Mouse (Mus musculus) heart, postnatal 0 days (tissue): ENCODE data around the gene Myo3b.

ENCODE experiments used
- CTCF ChIP-seq: IDR thresholded peaks from 2 replicates; pipeline ENCODE4 v1.5.1; 2016; ENCODE audit warnings: antibody characterized with exemption, control low read depth, low read depth
- EP300 ChIP-seq: IDR thresholded peaks from 2 replicates; pipeline ENCODE4 v1.6.1; 2016; ENCODE audit warnings: antibody characterized with exemption, low read depth

- TF ChIP-seq EP300: no peak
- no peak for TF ChIP-seq CTCF
These were observed 113.0 kb downstream of the Myo3b start for GRCm38 (mm10) chr2:70151930-70152329.
